Mouse (Mus musculus) left cerebral cortex, postnatal 36 days (tissue): ENCODE results near the gene Arhgef33. TPM values are rescaled to one million over a fixed set of nuclear protein-coding genes. Genes with fewer than 3 reads are reported as not detected.
"Not testable (repeated sequence)": the region's sequence is repeated elsewhere in the genome, so short reads cannot be mapped to it uniquely, and the experiment has no call there.

ENCODE experiments used
- DNase-seq, 2 experiments: peaks; one replicate each; pipeline ENCODE4 v3.0.0; 2021 to 2022; ENCODE audit warnings: low spot score in 2 of 2, mixed read lengths in 1 of 2
- intact Hi-C: fragments of 180-260 bp; cut with DNase I; formaldehyde crosslinking; loops from one replicate; pipeline ENCODE4 v1.15.1; 2025
- total RNA-seq, 2 experiments: library from RNA; stranded (reverse); gene quantifications; 2 replicates each; pipeline ENCODE4 v1.2.3; 2021

Arhgef33 gene
- total RNA-seq, 2 experiments from 2014 or later: 2.4 to 3.4 TPM

DNA sequence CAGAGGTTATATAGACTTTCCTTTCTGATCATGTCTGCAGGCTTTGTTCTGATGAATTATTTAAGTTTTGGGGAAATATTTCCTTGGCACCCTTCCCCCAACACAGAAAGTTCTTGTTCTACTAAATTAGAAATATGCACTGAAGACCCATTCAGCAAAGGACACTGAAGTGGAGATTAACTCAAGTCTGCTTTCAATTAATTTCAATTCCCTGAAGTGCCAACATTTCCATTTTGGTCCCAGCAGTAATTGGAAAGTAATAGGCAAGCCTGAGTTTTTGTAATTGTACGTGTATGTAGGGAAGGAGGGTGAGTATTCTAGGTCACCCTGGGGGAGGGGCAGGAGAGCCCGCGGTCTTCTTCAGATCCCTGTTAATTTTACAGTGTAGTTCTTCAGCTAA is 19.2 kb downstream of the Arhgef33 start:
- DNase-seq: no peak
- intact Hi-C loops: no loop called here

DNA sequence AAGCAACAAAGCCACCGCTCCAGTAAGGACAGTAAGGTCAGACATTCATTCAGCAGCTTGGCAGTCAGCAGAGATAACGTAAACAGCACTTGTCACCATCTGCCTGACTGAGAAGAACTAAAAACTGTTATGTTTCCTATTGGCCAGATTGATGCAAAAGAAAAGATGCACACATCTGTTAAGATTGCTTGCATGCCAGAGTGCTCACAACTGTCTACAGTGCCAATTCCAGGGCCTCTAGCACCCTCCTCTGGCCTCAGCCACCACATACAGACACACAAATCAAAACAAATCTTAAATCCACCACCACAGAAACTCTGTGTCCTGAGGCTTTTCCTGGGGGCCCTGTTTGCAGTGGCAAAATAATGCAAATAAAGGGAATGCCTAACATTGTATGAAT is 25.2 kb downstream of the Arhgef33 start:
- intact Hi-C loops: loop anchor here (5.0 kb wide), 1 partner anchor 40 kb away; the partner anchor contains the start of genes Dhx57 and Morn2
- no peak for DNase-seq

DNA sequence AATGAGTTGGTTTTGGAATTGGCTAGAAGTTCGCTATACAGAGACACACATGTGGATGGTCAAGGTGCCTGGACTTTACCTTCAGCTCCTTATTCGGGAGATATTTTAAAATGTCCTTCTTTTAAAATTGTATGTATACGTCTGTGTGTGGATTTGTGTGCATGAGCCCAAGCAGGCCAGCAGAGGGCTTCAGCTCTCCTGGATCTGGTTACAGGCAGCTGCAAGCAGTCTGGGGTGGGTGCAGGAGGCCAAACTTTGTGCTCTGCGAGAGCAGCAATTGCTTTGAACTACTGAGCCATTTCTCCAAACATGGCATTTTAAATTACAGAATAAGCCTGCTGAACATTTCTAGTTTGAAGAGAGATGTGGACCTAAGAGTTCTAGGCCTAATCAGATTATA is 38.1 kb downstream of the Arhgef33 start:
- intact Hi-C loops: no loop called here

DNA sequence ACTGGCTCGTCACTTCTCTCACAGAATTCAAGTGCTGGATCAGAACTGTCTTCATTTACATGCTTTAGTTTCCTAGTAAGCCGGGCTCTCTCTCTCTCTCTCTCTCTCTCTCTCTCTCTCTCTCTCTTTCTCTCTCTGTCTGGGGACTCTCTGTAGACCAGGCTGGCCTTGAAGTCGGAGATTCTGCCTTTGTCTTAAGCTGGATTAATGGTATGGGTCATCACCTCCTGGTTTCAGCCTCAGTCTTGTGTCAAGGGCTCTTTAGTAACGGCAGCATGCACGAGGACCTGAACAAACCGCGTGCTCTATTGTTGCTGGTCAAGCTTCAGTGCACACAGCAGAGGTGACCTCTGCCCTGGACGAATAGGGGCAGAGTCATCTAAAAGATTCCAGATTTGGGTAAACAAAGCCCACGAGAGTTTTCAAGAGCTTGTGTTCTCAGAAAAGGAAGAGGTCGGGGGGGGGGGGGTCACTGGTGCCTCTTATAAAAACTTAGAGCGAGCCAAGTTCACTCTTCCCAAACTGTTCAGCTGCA is 39.5 kb downstream of the Arhgef33 start:
- DNase-seq: no peak
- intact Hi-C loops: no loop called here

More for the DNA sequence above, 38.1 kb downstream of the Arhgef33 start:
- no peak for DNase-seq

DNA sequence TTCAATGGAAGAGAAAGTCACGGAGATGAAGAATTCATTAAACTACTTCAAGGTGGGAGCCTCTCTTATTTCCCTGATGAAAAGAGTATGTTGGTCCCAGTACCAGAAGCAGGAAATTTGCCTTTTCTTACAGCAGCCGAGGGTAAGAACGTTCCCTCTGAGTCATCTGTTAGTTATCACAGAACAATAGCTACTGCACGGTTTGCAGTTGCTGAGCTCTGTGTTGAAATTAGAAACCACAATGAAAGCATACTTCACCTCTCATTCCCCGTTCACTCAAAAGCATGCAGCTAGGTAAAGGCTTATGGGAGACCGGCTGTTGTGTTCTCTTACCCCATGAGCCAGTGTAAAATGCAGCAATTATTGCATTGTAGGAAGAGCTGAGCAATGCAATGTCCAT is 40.0 kb downstream of the Arhgef33 start:
- DNase-seq: no peak
- intact Hi-C loops: no loop called here

DNA sequence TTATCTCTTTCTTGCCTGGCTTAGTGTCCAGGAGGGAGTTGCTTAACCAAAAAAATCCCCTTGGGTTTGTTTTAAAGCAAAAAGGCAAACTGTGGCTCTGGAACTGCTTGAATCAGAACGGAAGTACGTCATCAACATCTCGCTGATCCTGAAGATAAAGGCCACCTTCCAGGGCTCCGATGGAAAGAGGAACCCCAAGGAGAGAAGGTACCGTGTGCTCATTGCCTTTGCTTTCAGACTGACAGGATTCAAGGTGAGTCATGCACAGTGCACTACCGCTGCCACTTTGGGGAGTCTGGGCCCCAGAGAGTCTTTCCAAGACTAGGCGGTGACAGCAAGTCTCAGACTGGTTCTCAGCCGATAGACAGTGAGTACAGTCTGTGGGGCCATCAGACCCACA is 53.0 kb downstream of the Arhgef33 start:
- DNase-seq: no peak
- intact Hi-C loops: no loop called here

DNA sequence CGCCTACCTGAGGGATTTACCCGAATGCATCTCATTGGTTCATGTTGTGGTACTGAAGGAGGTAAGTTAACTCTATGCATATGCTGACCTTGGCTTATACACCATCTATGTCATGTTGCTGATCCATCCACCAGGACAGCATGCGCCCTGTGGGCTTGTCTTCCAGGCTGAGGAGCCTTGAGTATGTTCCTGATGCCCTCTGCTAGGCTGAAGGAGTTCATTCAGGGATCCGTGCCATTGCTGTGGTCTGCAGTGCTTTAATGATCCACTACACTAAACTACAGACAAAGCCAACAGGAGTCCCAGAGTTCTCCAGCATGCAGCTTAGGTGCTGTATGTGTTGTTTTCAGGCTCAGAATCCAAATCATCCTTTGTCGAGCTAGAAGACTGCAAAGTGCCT is 60.1 kb downstream of the Arhgef33 start:
- DNase-seq: no peak
- intact Hi-C loops: no loop called here

DNA sequence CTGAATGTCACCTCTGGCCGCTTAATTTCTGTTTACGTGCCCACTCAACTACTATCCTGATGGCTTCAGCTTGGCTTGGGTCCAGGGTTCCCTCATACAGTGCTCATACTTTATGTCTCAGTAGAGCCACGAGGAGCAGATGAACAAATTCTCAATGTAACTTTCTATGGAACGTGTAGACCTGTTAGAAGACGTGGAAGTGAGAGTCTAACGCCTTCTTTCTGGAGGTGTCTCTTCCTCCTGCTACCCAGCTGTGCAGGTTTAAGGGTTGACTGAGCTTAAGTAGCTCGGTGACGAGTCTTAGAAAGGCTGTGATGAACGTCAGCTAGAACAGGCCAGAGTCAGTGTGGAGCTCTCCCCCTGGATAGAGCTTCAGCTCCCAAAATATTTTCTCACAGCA is 61.4 kb downstream of the Arhgef33 start:
- intact Hi-C loops: no loop called here
- no peak for DNase-seq

DNA sequence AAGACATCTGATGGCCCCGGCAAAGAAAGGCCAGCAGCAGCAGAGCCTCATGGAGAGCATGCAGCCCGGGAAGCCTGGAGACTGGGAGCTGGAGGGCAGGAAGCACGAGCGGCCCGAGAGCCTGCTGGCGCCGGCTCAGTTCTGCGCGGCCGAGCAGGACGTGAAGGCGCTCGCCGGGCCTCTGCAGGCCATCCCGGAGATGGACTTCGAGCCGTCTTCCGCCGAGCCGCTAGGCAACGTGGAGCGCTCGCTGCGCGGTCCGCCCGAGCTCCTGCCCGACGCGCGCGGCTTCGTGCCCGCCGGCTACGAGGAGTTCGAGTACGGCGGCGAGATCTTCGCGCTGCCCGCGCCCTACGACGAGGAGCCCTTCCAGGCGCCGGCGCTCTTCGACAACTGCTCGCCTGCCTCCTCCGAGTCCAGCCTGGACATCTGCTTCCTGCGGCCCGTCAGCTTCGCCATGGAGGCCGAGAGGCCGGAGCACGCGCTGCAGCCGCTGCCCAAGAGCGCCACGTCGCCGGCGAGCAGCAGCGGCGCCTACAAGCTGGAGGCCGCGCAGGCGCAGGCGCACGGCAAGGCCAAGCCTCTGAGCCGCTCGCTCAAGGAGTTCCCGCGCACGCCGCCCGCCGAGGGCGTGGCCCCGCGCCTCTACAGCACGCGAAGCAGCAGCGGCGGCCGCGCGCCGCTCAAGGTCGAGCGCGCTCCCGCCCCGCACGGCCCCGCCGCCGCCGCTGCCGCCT is 66.0 kb downstream of the Arhgef33 start, which contains the start of gene Gm10190:
TSS of gene Gm10190 (minus strand) at position 553 of the 737 bp plus-strand sequence.
- intact Hi-C loops: loop anchor here (5.0 kb wide), 1 partner anchor 81 kb away; the partner anchor contains the start of genes Dhx57 and Morn2

DNA sequence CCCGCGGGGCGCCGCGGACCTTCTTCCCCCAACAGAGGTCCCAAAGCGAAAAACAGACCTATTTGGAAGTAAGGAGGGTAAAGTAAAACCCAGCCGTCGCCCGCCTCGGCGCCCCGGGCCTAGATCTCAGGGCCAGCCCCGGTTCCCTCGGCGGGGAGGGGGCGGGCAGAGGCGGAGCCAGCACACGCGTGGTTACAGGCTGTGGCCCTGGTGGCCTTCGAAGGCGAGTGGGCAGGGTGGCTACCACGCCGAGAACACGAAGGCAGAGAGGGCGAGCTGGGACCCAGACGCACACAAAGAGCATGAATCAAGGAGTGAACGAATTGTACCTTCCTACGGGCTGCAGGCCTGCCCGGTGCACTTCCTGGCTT is 66.5 kb downstream of the Arhgef33 start:
- intact Hi-C loops: loop anchor here (5.0 kb wide), 1 partner anchor 81 kb away; the partner anchor contains the start of genes Dhx57 and Morn2
- no peak for DNase-seq

More for the DNA sequence above, 66.0 kb downstream of the Arhgef33 start, which contains the start of gene Gm10190:
- peak; percentile 85 to 91 for DNase-seq

DNA sequence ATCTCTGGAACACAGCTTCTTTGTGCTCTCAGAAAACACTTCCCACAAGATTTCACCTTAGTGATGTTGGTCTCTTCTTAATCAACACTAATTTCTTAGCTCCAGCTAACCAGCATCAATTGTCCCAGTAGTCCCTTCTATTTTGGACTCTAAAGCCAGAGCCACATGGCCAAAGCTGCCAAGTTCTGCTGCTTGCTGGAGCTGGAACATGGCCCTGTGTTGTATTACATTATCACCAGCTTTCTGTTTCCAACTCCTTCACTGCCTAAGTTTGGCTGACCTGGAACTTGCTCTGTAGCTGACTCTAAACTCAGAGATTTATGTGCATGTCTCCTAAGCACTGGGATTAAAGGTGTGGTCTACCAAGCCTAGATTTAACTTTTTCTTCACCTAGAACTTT is 71.2 kb downstream of the Arhgef33 start:
- intact Hi-C loops, DNase-seq: not testable (repeated sequence)

DNA sequence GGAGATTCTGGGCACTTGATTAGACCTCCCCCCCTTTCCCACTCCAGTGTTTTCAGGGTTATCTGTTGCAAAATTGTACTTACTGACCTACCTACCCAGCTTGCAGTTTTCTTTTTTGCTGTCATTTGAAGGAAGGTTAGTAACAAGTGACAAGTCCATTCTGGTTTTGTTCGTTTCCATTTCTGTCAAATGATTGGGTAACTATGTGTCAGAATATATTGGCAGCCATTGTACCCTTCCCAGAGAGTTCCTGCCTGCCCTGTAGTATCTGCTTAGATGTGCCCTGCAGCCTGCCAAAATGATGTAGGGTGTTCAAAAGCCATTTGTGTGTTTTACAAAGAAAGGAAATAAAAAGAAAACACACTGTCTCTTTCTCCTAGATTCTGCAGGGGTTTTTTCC is 78.5 kb downstream of the Arhgef33 start:
- intact Hi-C loops: no loop called here
- DNase-seq: no peak

DNA sequence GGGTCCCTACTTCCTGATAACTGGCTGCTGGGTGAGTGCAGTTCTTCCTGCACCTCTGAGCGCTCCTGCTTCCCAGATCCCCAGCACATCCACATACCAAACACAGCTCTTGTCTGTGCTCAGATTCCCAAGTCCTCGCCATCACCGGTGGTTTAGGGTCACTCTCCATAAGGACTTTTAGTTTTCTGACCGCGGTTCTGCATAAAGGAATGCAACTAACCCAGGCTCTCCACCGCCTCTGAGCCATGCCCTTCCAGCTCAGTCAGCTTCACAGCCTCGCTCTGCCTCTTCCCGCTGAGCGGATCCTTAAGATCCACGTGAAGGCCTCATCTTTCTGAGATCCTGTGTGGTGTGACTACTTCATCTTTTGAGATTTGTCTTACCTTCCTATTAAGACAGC is 82.8 kb downstream of the Arhgef33 start:
- intact Hi-C loops: no loop called here
- DNase-seq: no peak

DNA sequence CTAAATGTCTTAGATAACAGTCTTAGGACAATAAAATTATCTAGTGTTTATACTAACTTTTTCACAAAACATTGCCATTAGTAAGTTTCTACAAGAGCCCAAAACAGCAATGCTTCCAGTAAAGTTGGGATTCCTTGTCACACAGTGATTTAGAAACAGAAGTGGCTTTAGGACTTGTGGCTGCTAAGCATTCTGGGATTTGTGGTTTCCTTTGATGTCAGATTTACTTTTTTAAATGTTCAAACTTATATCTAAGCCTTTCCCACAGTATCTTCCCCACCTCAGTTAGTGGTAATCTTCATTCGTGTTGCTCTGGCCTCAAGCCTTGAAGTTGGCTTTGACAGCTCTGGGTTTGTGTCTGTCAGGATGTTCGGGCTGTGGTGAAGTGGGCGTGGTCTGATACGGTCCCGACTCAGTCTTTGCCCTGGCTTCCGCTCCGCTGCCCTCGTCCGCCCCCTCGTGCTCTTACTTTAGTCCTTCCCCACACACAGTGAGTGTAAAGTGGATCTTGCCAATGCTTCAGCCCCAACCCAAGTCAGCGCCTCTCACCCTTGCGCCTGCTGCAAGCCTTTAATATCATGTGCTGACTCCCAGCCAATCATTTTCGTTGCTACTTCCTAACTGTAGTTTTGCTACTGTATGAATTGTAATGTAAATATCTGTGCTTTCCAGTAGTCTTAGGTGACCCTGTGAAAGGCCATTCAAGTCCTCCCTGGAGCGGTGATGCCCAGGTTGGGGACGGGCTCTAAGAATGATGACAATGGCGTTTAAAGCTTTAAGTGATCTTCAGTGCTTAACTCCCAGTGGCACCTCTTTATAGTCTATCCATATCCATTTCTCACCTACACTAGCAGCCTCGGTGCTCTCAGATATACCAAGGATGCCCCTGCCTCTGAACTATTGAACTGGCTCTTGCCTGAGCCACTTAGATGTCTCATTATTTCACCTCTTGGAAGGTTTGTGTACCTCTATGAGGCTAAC is 84.5 kb downstream of the Arhgef33 start:
- intact Hi-C loops: no loop called here
- DNase-seq: peak in 1 of 2 experiments; percentile 25

DNA sequence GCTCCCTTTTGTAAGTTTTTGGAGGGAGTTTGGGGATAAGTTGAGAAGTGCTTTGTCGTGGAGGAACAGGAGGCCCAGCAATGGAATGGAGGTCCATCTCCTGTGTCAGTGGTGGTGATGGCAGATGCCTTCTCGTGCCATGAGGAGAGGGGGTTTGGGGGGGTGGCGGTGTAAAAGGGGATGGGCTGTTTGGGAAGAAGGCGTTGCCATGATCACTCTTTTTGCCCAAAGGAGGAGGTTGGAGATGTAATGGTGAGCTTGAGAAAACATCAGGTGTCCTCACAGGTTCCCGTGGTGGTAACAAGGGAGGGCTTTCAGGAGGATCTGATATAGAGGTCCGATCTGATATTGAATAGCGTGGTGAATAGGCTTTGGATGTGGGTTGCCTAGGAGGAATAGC is 91.0 kb downstream of the Arhgef33 start:
- no peak for DNase-seq
- intact Hi-C loops: no loop called here

DNA sequence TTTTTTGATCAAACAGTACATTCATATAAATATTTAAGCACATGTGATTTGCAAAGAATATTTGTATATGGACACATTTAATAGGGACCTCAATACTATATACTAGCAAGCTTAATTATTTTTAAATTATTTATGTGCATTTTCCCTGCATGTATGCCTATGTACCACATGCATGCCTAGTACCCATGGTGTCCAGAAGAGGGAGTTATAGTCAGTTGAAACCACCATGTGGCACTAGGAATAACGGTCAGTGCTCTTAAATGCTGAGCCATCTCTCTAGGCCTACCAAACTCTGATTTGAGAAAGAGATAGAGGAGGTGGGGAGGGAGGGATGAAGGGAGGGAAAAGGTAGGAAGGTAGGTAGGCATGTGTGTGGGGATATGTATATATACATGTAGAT is 104.0 kb downstream of the Arhgef33 start:
- no peak for DNase-seq
- intact Hi-C loops: no loop called here

DNA sequence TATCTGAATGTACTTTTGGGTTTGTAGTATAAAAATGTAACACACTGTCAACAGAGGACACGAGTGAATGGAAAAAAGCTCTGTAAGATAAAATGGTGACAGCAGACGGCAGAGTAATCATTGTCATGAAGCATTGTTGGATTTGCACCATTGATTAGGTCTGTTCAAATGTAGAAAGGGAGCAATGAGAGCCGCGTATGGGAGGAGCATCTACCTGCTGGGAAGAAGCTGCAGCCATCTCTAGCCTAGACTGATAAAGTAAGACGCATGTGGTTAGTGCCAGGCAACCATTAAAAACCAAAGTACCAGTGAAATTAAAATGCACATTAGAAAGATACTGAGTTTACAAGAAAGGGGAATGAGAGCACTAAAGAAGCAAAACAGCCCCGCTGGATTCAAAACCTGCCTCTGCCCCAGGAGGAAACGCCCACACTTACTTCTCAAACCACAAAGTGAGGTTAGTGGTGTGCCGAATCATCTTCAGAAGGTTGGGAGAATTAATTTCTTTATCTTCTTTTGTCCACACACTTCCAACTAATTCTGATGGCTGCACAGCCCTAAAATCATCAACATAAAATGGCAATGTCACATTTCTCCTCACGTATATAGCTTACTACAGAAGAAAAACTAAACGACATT is 111.5 kb downstream of the Arhgef33 start:
- intact Hi-C loops: no loop called here

DNA sequence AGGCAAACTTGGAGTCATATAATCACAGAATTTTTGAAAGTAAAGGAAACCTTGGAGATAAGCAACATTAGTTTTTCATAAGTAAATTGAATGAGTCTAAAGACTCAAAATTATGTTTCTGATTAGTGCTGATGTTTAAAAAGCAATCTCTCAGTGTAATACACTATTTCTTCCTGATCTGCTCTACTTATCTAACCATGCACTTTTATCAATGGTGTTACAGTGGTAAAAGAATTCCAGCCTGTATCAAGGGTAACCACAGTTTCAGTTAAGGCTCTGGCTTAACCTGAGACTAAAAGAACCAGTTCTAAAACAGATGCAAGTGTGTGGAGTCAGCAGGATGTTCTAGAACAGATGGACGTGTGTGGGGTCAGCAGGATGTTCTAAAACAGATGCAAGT is 113.8 kb downstream of the Arhgef33 start:
- intact Hi-C loops: no loop called here
- DNase-seq: no peak

More for the DNA sequence above, 111.5 kb downstream of the Arhgef33 start:
- DNase-seq: no peak

DNA sequence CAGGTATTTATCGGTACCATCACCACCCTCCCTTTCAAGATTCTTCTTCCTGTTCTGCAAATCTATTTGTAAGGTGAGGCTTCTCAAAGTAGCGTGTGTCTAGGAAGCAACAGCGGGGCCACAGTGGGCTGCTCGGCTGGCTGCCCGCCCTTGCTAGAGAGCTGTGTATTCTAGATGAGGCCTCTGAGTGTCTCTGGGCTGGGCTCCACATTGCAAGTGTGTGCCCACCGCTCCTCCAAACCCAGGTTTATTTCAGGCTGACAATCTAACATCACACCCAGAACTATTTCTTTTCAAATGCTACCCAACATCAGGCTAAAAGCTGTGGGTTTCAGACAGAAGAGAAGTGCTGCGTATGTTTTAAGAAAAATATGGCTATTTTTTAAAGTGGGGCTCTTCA is 119.0 kb downstream of the Arhgef33 start:
- intact Hi-C loops: no loop called here
- peak; percentile 15 to 22 for DNase-seq

DNA sequence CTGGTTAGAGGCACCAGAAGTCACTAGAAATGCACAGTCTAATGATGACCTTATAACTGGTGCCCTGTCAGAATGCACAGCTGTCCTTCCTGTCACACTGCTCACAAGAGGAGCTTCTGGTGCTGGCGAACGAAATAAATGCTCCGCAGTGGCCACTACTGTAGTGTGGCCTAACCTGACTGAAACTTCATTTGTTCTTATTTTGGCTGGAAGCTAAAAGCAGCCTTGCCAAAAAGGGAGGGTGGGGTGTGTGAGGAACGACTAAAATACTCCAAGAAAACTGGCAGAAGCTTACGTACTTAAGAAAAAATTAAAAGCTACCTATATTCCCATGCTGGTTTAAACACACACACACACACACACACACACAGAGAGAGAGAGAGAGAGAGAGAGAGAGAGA is 119.7 kb downstream of the Arhgef33 start:
- intact Hi-C loops: no loop called here
- DNase-seq: peak; percentile 24 to 34
